Mouse (Mus musculus): Measurements from ENCODE around the gene Nsd2. TPM values are rescaled to one million over a fixed set of nuclear protein-coding genes. Genes with fewer than 3 reads are reported as not detected.
"Not testable (repeated sequence)": the region's sequence is repeated elsewhere in the genome, so short reads cannot be mapped to it uniquely, and the experiment has no call there.

Gene Nsd2
- polyA plus RNA-seq, 1 experiment from 2014 or later, result 51.5 TPM

DNA sequence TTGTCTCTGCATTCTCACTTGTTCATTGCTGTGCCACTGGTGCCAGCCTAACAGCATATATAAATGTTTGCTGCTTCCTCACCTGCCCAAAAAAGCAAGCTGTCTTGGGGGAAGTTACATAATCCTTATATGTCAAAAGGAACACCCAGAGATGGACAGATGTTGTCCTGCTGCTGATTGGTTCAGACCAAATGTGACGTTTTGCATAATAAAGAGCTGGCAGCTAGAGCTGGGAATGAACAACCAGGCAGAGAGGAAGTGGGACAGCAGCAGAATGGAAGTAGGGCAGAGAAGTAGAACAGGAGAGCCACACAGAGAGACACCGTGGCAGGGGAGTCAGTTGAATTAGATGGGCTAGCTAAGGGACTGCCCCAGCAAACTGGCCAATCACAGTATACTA is 111.9 kb downstream of the Nsd2 start:
- no peak for DNase-seq (ENCODE audit: low spot score)

DNA sequence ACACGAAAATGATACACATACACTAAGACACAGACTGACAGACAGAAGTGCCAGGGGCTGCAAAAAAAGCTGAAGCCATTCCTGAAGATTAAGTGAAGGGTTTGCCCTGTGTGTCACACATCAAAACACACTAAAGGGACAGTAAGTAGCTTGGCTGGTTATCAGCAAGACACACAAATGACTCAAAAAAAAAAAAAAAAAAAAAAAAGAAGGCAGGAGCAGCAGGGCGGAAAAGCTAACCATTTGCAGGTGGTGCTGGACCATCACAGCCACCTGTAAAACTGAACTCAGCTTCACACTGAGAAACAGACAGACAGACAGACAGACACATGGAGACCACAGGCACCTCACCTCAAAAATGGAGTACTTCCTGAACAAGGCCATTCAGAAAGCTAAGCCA is 113.6 kb downstream of the Nsd2 start:
- peak; percentile 15 for DNase-seq (ENCODE audit: low spot score)

- no peak for DNase-seq (ENCODE audit: low spot score)
These were observed 114.4 kb downstream of the Nsd2 start for GRCm38 (mm10) chr5:33934877-33935276.

DNA sequence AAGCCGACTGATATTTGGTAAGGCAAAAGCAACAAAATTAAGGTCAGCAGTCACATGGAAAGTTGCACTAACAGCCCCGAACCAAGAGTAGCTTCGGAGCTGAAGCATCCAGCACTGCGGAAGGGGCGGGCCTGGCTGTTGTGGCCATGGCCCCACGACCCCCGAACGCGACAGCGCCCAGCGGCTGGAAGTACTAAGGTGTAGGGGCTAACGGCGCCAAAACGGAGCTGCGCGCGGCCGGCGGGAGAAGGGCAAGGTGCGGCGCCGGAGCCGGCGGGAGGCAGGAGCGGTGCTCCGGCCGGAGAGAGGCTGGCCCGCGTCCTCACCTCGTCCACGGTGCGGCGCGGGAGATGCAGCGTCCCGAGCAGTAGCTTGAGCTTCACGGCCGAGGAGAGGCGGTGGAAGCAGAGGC is 115.2 kb downstream of the Nsd2 start:
- DNase-seq (ENCODE audit: low spot score), result no peak

- DNase-seq (ENCODE audit: low spot score), result peak; percentile 99
These were observed 115.7 kb downstream of the Nsd2 start, which contains the start of gene Nelfa for GRCm38 (mm10) chr5:33936120-33936707. Gene Nelfa (minus strand): TSS chr5:33936413.

- DNase-seq (ENCODE audit: low spot score), result no peak
These were observed 116.7 kb downstream of the Nsd2 start for GRCm38 (mm10) chr5:33937230-33937629.

- DNase-seq (ENCODE audit: low spot score), result no peak
These were observed 117.9 kb downstream of the Nsd2 start for GRCm38 (mm10) chr5:33938448-33938847.

GRCm38 (mm10) chr5:33947035-33947434 is 126.5 kb downstream of the Nsd2 start:
- not testable (repeated sequence) for DNase-seq (ENCODE audit: low spot score)

Small RNA genes lying within 50 kb of the gene (microRNA-seq; reads per million reads assigned to microRNA genes)
- 1.7 reads per million for gene Mir7024 (ENCODE audit: borderline number of aligned reads)

Other genes starting within 250 kb of the Nsd2 start
- gene Fam53a, start 191.1 kb upstream of the Nsd2 start, polyA plus RNA-seq (2015; fragmentation: Nextera tagmentation; extraction: Ambion mirVana), result 72.6 and 78.5 TPM in 2 replicates
- gene Gm9903, start 190.8 kb upstream of the Nsd2 start, polyA plus RNA-seq (2015; fragmentation: Nextera tagmentation; extraction: Ambion mirVana), result 0.44 and 0.60 TPM in 2 replicates
- gene Slbp, start 168.2 kb upstream of the Nsd2 start, polyA plus RNA-seq (2015; fragmentation: Nextera tagmentation; extraction: Ambion mirVana), result 353 and 376 TPM in 2 replicates
- 195 and 217 TPM in 2 replicates for gene Tacc3, start 162.6 kb upstream of the Nsd2 start, polyA plus RNA-seq (2015; fragmentation: Nextera tagmentation; extraction: Ambion mirVana)
- 28.4 and 30.8 TPM in 2 replicates for gene Tmem129, start 162.3 kb upstream of the Nsd2 start, polyA plus RNA-seq (2015; fragmentation: Nextera tagmentation; extraction: Ambion mirVana)
- 0.67 and 0.73 TPM in 2 replicates for gene Fgfr3, start 99.1 kb upstream of the Nsd2 start, polyA plus RNA-seq (2015; fragmentation: Nextera tagmentation; extraction: Ambion mirVana)
- 51.8 and 52.5 TPM in 2 replicates for gene Letm1, start 37.9 kb upstream of the Nsd2 start, polyA plus RNA-seq (2015; fragmentation: Nextera tagmentation; extraction: Ambion mirVana)
- gene Nelfa, start 115.7 kb downstream of the Nsd2 start, polyA plus RNA-seq (2015; fragmentation: Nextera tagmentation; extraction: Ambion mirVana), result 45.2 and 51.5 TPM in 2 replicates
- 43.4 and 48.0 TPM in 2 replicates for gene Gm1673, start 162.7 kb downstream of the Nsd2 start, polyA plus RNA-seq (2015; fragmentation: Nextera tagmentation; extraction: Ambion mirVana)
- 0.22 and 0.23 TPM in 2 replicates for gene Nat8l, start 175.3 kb downstream of the Nsd2 start, polyA plus RNA-seq (2015; fragmentation: Nextera tagmentation; extraction: Ambion mirVana)

Measured in thymus, postnatal 0 days (tissue).